Mouse (Mus musculus) bone marrow, adult 2 months (tissue): ENCODE results near the gene Sord.

ENCODE experiments used
- CTCF ChIP-seq: fragments of 200-500 bp; IDR thresholded peaks from 2 replicates; pipeline ENCODE4 v1.5.1; 2011; ENCODE audit warnings: low read length, control low read depth; ENCODE audit not compliant: control insufficient read depth, insufficient read depth
- POLR2A ChIP-seq: fragments of 200-500 bp; IDR thresholded peaks from 2 replicates; pipeline ENCODE4 v1.6.1; 2011; ENCODE audit warnings: low read depth, mild to moderate bottlenecking, control low read depth, low read length, borderline replicate concordance; ENCODE audit not compliant: control insufficient read depth

GRCm38 (mm10) chr2:122236321-122236720, 1.8 kb downstream of the Sord start:
- no peak for TF ChIP-seq CTCF
- TF ChIP-seq POLR2A: no peak
